Mouse (Mus musculus): ENCODE data around the gene Intu.

Intu gene

DNA sequence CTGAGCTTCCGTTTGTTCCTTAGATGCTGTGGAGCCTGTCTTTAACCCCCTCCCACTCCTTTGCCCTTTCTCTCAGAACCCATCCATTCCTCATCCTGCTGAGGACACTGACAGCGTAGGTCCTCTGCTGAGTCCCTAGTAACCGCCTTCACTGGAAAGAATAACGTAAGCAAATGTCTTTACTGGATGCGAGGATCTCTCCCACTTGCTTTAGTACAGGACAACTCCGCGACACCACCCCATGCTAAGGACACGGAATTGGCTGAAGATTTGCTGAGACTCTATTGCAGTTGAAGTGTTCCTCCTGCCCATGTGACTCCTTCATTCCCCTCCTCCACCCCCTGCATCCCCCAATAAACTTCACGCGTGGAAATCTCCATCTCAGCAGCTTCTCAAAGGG is 3.9 kb upstream of the Intu start:
- DNase-seq (ENCODE audit: inconsistent age in 2 of 2, low spot score in 1 of 2): no peak

DNA sequence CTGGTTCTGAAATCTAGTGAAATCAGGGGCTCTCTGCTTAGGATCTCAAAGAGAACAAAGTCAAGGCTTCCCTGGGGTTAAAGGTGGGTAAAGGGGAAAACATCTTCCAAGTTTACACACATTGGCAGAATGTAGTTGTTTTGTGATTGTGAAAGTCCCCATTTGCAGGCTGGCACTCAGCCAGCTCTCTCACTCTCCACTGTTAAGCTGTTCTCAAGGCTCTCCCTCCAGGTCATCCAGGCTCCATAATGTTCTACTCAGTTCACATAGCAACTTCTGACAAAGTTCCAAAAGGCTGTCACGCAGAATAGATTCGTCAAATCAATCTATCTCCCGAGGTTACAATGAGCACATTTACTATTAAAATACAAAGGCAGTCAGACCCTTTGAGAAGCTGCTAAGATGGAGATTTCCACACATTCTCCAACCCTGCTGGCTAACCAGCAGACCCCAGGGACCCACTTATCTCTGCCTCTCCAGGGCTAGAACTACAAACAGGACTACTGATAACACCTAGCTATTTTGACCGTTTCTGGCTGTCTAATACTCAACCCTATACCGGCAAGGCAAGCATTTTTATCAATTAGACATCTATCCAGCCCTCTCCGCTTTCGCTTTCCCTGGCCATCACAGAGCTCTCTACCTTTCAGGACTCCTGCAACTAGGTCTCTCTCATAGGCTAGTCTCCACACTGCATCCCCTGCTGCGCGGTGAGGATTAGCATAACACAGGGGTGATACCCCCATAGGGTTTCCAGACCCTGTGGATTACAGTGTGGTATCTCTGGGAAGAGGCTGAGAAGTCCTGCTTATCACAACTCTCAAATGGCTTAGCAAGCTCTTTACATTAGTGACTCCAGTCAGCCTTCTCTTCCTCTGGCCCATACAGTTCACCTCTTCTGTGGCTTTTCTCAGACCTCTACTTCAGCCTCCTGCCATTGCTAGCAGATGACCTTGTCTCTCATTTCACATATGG is 2.8 kb upstream of the Intu start:
- DNase-seq (ENCODE audit: inconsistent age in 2 of 2, low spot score in 1 of 2): peak in 1 of 2 experiments; percentile 46

DNA sequence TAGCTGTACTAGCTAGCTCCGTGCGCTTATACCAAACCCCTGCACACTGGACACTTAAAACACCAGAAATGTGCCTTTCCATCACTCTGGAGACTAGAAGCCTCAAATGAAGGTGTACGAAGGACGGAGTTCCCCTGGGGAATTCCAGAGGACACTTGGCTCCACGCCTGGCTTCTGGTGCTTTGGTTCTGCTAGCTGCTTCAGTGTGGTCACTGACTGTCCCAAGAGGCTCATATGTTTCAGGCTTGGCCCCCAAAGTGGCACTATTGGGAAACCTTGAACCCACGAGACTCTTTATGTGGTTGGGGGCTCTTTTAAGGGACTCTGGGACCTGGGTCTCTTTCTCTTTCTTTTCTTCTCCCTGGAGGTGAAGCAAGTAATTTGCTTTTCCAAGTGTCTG is 2.1 kb upstream of the Intu start:
- no peak for DNase-seq (ENCODE audit: inconsistent age in 2 of 2, low spot score in 1 of 2)

DNA sequence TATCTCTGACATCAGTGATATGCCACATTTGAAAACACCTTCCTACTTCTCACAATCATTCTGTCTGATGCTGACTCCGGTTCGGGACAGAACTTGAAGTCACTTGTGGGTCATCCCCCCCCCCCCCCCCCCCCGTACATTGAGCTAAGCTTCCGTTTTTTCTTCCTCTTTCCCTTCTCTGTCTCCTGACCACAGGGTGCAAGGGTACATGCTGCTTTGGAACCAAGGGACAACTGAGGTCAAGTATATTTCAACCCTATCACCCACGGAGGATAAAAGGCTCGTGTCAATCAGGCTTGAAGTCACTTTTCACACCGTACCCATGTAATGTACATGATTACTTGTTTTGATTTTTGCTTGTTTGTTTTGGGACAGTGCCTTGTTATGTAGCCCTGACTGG is 241 bp upstream of the Intu start:
- no peak for DNase-seq (ENCODE audit: inconsistent age in 2 of 2, low spot score in 1 of 2)

DNA sequence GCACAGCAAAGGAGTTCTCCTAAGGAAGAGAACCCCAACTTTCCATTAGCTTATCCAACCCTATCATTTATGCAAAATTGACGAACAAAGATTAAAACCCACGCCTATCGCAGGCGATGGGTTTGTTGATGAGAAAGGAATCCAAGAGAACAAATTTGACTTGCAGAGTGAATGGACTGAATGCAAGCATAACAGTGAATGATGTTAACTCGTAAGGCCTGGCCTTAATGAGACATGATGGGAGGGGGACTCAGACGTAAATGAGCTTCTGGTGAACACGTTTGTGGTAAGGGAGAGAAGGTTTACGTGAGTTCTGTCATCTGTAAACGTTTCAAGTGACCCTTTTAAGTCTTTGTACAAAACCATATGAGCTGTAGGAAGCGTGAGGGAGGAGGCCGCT is 1.2 kb downstream of the Intu start:
- no peak for DNase-seq (ENCODE audit: inconsistent age in 2 of 2, low spot score in 1 of 2)

DNA sequence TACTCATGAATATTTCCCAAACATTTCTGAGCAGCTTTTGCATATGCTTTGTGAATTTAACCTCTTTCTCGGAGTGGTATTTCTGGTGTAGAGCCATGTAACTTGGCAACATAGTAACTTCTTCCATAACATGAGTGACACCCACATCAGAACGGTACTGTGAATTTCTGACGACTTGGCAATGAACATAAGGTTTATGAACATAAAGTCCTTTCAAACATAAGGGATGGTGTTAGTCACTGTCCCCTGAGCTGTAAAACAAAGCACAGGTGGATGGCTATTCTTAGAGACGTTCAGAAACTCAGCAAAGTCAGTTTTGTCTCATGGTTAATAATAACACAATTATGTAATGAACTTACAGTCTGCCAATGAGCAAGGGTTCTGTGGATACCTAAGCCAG is 3.1 kb downstream of the Intu start:
- no peak for DNase-seq (ENCODE audit: inconsistent age in 2 of 2, low spot score in 1 of 2)

DNA sequence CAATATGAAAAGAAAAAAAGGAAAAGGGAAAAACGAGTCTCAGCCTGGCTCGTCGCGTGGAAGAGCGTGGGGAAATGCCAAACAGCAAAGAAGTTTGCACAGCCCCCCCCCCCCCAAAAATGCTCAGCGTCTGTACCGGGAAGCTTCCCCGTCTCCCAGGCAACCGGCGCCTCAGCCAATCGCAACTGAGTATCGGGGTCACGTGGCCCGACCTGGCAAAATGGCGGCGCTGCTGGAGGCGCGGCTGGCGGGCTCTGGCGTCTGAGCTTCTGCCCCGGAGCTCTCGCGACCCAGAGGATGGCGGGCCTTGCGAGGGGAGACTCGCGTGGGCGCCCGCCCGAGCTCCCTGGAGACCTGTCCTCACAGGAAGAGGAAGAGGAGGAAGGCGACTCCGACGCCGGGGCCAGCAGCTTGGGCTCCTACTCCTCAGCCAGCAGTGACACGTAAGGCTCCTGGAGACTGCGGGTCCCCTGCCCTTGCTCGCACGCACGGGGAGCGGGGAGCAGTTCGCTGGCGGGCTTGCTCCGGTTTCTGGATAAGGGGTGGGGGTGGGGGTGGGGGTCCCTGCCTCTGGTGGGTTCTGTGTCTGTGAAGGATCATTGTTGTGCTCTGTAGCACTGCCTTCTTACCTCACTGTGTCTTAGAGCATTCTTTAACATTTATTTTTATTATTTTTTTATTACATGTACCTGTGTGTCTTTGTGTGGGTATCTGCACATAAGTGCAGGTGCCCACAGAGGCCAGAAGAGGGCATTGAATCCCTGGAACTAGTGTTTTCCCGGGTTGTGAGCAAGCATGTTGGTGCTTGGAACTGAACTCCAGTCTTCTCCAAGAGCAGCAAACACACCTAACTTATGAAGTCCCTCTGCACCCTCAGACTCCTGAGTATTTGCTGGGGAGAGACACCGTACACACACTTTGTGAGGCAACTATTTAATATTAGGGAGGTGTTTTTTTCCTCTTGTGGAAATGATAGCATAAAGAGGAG is 9.8 kb downstream of the Intu start:
- DNase-seq (ENCODE audit: inconsistent age in 2 of 2, low spot score in 1 of 2): peak; percentile 88 to 96

DNA sequence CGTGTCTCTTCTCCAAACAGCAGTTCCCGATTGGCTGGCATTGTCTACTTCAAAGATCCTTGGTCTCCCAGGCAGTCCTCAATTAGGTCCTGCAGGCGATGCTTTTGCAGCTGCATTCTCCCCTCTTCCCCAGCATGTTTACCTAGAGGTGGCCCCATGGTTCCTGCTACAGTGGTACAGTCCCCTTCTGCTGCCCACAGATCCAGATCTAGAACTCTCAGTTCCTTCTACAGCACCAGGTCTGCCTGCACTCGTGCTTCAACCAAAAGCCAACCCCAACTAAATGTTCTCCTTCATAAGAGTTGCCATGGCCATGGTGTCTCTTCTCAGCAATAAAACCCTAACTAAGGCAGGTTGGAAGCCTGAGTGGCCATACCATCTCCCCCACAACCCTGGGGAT is 15.5 kb downstream of the Intu start:
- no peak for DNase-seq (ENCODE audit: inconsistent age in 2 of 2, low spot score in 1 of 2)

DNA sequence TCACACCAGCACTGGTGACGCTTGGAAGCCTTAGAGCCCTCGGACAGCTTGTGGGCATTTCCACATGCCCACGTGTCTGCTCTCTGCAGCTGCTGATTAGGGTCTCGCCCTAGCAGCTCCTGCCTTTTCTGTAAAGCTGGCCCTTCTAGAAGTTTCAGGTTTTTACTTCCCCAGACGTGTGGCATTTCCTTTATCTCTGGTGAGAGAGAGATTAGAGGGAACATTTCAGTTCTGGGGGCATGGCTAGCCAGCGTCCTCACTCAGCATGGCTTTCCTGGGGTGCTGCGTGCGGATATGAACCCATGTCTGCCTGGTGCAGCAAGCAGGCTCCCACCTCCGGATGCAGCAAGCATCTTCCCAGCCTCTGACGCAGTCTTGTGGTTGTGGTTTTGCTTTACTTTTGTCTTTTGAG is 121.9 kb downstream of the Intu start:
- DNase-seq (ENCODE audit: inconsistent age in 2 of 2, low spot score in 1 of 2): no peak

DNA sequence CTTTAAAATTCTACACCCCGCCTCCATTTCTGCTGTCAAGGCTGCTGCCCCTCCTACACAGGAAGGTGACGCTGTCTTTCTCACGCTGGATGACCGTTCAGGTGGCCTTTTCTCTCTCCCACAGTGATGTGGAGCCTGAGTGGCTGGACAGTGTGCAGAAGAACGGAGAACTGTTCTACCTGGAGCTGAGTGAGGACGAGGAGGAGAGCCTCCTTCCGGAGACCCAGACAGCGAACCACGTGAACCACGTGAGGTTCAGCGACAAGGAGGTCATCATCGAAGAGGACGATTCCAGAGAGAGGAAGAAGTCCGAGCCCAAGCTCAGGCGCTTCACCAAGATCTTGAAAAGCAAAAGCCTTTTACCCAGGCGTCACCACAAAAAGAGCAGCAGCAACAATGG is 122.5 kb downstream of the Intu start:
- no peak for DNase-seq (ENCODE audit: inconsistent age in 2 of 2, low spot score in 1 of 2)

DNA sequence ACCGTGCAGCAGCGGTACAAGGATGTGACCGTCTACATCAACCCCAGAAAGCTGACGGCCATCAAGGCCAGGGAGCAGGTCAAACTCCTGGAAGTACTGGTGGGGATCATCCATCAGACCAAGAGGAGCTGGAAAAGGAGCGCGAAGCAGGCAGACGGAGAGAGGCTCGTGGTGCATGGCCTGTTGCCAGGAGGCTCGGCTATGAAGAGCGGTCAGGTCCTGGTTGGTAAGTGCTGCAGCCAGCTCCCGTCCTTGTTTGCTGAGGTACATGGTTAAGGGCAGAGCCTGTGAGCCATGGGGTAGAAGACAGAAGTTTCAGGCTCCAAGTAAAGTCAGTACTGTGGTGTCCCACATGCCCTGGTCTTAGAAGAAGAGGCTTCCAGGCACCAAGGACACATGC is 122.9 kb downstream of the Intu start:
- DNase-seq (ENCODE audit: inconsistent age in 2 of 2, low spot score in 1 of 2): peak; percentile 36 to 37

DNA sequence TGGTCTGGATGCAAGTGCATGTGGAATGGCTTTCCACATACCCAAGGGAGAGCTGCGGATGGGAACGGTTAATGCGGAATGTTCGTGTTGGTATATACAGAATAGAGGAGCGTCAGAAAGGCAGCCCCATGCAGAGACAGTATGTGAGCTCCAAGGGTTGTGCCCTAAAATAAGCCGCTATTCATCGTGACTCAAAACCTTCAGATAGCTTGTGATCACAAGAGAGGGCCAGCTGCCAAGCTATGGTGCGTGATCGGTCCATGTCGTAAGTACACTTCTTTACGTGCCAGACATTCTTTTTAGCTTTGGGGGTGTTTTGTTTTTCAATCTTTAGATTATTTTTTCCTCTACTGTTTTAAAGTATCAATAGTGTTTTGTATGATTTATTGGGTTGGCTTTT is 124.5 kb downstream of the Intu start:
- no peak for DNase-seq (ENCODE audit: inconsistent age in 2 of 2, low spot score in 1 of 2)

DNA sequence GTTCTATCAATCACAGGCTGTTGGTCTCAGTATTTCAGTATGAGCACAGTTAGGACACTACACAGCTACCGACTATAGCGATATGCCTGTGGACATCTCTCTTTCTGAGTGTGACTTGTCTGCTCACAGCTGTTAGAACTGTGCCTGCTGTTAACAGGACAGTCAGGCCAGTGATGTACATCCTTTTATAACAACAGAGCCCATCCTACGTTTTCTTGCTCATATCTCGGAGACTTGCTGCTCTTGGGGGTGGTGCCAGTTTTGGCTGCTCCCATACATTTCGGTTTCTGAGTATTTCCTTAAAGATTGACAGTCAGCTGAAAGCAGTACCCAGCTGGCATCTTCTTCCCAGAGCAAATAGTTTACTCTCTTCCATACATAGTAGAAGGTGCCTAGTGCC is 125.3 kb downstream of the Intu start:
- no peak for DNase-seq (ENCODE audit: inconsistent age in 2 of 2, low spot score in 1 of 2)

DNA sequence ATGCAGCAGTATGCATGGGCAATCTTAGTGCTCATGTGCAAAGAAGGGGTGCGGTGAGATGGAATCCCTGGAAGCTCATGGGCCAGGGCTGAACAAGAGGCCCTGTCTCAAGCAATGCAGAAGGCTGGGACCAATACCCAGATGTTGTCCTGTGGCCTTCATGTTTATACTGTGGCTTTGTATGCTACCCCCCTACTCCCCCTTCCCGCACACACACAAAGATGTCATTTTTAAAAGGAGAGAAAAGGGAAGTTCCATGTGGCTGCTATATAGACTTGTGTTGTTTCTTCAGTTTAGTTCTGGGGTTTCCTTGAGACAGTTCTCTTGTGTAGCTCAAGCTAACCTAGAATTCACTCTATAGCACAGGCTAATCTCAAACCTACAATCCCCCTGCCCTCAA is 129.1 kb downstream of the Intu start:
- DNase-seq (ENCODE audit: inconsistent age in 2 of 2, low spot score in 1 of 2): no peak

DNA sequence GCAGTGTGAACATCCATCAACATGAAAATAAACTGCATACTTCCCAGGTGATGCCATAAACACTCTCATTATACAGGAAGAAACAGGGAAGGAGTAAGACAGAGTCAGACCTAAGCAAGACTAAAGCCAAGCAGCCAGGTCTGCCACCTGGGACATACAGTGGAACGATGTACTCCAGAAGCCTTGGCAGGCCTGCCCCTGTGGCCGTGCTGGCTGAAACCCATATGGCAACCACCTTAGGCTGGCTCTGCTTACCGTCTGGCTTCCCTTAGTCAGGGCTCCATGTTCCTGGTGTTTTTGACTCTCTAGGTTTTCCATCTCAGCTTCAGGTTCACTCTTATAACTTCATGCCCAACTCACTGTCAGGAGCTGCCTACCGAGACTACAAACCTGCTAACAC is 135.0 kb downstream of the Intu start:
- DNase-seq (ENCODE audit: inconsistent age in 2 of 2, low spot score in 1 of 2): peak in 1 of 2 experiments; percentile 28

DNA sequence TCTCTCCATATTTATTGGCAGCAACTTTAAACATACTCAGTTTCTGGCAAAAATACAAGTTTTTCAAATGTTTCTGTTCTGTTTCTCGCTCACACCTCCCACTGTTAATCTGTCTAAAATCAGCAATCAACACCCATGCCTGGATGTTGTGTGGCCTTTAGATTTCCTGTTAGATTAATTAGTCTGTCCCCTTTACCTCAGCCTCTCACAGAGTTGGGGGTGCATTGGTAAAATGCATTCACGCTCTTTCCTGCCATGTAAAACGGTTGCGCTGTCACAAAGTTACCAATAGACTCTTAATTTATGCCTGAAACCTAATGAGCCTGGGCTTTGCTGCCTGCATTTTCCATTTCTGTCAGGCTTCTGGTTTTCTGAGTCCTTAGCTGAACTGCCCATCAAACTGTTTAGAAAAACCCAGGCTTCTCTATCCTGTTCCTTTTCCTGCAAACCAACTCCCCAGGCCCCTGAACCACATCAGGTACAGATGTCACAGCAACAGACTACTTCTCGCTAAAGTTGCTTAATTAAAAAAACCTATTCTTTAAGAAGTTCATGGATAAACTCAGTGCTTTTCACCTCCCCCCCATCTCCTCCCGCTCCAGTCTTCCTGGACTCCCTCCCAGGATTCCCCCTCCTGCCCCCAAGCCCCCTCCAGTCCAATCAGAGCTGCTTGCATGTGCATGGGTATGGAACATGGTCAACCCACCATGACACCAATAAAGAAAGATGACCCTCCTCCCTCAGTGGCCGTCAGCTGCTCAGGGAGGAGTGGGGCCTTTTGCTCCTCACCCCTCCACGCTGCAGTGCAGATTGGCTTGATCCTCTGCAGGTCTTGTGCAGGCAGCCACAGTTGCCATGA is 136.0 kb downstream of the Intu start:
- no peak for DNase-seq (ENCODE audit: inconsistent age in 2 of 2, low spot score in 1 of 2)

DNA sequence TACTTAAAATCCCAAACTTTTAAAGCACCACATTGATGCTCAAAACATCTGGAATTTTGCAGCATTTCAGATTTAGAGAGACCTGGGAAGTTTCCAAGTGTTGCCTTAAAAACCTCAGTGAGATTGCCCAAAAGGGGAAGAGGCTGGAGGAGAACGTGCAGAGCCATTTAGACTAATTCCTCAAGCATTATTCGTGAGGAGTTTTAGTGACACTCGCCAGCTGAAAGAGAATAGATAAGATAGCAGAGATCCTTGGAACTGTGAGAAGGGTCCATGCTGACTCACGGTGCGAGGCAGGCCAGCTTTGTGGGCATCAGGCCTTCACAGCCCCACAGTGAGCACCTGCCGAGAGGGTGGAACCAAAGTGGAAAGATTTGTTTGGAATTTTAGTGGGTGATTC is 137.8 kb downstream of the Intu start:
- DNase-seq (ENCODE audit: inconsistent age in 2 of 2, low spot score in 1 of 2): no peak

DNA sequence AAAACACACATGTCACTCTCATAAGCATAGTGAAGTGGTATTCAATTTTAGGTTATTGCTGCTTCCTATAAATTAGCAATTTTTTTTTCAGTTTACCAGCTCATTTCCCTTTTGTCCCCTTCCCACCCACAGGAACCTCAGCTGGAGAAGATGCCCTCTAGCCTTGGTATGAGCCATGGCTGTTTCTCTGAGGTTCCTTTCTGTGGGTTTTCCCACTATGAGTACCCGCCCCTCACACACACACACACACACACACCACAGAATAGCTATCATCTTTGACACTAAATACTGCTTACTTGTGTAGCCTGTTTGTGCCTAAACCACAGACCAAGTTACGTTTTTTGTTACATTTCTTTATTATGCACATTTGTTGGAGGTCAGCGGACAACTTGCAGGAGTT is 138.3 kb downstream of the Intu start:
- no peak for DNase-seq (ENCODE audit: inconsistent age in 2 of 2, low spot score in 1 of 2)

DNA sequence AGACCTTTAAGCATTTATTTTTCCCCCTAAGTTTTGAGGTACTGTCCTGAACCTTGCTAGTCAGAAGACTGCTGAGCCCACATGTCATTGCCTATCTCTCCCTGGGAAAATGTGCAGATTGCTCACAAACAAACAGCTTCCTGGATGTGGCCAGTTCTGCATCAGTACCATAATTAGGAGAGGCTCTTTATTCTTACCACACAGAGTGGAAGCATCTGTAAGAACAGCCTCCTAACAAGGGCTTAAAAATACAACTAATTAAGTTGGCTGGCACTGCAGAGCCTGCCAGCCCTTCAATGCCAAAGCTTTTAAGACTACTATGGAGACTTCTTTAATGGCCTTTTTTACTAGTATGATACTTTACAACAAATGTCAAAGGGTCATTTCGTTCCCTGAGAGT is 142.4 kb downstream of the Intu start:
- DNase-seq (ENCODE audit: inconsistent age in 2 of 2, low spot score in 1 of 2): no peak

DNA sequence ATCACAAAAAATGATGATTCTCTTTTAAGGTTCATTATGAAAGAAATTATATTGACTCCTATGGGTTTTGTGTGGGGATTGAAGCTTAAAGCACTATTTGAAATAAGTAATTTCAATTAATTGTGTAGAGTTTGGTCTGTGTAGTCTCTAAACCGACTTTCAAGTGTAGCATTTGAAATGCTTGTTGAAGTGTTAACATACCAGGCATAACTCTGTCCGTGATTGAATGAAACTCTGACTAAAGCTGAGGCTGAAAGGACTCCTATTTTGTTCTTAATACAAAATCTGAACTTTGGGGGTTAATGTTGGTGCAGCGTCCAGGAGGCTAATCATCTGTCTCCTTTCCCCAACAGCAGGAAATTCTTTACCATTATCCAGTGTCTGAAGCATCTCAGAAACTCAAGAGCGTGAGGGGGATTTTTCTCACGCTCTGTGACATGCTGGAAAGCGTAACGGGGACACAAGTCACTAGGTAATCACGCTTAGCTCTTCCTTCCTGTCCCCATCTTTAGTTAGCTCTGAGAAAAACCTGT is 143.9 kb downstream of the Intu start:
- DNase-seq (ENCODE audit: inconsistent age in 2 of 2, low spot score in 1 of 2): no peak

DNA sequence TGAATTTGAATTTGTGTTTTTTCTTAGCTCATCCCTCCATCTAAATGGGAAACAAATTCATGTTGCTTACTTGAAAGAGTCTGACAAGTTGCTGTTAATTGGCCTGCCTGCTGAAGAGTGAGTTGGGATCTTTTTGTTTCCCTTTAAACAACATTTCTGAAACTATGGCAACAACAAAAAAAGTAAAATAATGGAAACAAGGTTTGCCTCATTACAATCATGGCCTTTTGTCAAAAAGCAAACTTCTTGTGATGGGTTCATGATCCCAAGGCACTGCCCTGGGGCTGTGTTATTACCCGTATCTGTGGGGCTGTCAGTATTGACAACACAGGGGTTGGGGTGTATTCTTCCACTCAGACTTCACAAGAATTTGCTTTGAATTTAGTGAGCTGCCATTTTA is 147.8 kb downstream of the Intu start:
- DNase-seq (ENCODE audit: inconsistent age in 2 of 2, low spot score in 1 of 2): no peak
